Mouse (Mus musculus): Measurements from ENCODE around the gene Fgf23. TPM values are rescaled to one million over a fixed set of nuclear protein-coding genes. Genes with fewer than 3 reads are reported as not detected.

Fgf23 gene
- total RNA-seq (2021), result not detected
- long read RNA-seq, experiment 1, result 0 reads
- long read RNA-seq, experiment 2, result 0 reads

DNA sequence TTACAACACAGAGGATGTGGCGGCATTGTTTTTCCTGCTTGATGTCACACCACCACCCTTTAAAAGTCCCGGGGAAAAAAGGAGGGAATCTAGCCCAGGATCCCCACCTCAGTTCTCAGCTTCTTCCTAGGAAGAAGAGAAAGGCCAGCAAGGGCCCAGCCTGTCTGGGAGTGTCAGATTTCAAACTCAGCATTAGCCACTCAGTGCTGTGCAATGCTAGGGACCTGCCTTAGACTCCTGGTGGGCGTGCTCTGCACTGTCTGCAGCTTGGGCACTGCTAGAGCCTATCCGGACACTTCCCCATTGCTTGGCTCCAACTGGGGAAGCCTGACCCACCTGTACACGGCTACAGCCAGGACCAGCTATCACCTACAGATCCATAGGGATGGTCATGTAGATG is at the start of gene Fgf23:
TSS of gene Fgf23 (plus strand) at position 86 of the 400 bp plus-strand sequence.
- DNase-seq (ENCODE audit: low spot score in 2 of 2), result no peak

DNA sequence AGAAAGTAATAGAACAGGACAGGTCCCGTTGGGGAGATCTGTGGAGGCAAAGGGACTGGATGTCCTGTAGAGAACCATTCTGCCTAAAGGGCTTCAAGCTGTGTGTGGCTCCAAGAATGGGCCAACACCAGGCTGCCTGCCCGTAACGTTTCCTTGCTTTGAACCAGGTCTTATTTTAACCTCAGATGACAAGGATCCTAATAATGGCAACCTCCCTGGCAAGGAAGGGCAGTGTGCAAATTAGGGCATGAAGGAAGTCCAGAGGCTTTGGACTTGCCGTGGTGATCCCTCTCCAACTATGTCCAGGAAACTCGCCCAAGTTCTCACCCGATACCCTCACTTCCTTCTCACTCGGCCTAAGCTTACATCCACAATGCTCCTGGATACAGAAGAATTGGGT is 47.9 kb upstream of the Fgf23 start:
- no peak for DNase-seq (ENCODE audit: low spot score in 2 of 2)

DNA sequence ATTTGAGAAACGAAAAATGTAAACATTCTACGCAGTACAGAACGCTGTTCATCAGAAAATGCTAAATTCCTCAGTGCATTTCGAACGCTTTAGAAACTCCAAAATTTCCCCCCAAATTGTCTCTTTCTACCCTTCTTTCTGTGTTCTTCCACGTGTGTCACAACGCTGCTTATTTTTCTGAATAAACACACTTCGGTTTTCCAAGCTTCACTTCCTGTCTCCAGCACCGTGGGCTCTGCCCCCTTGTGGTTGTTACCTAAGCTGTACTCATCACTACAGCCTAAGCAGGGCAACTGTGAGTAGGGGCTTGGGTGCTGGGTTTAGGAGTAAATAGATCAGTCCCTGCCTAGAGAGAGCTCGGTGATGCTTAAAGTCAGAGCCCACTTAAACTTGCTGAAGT is 37.9 kb upstream of the Fgf23 start:
- DNase-seq (ENCODE audit: low spot score in 2 of 2), result no peak

DNA sequence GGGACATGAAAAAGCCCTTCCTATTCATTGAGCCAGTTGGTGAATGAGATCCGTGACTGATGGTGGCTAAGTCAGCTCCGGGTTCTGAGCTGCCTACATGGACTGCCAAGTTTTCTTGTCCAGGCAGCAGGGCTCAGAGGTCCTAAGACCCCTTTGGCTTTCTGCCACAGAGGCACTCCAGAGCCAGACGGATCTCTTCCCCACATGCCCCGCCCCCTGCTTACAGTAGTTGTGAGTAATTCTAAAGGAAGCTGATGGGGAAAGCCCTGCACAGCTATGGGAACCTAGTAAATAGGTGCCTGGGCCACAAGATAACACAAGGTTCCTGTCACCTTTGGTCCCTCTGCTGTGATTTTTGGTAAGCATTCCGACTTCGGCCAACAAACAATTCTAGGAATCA is 27.8 kb upstream of the Fgf23 start:
- no peak for DNase-seq (ENCODE audit: low spot score in 2 of 2)

DNA sequence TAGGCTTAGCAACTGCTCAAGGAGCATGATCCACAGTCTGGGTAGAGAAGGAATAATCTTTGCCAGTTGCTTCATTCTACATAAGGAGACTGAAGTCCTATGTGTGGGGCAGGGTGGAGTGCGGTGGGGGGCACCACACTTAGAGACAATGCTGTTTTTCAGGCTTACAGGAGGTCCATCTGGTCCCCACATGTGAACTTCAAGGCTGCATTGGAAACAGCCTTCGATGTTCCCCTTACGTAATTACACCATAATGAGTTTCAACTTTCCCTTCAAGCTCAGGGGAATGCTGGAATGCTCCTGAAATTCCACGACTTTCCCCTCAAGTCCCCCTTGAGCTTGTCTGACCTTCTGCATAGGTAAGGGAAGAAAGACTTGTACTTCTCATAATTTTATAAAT is 21.9 kb upstream of the Fgf23 start:
- DNase-seq (ENCODE audit: low spot score in 2 of 2), result no peak

DNA sequence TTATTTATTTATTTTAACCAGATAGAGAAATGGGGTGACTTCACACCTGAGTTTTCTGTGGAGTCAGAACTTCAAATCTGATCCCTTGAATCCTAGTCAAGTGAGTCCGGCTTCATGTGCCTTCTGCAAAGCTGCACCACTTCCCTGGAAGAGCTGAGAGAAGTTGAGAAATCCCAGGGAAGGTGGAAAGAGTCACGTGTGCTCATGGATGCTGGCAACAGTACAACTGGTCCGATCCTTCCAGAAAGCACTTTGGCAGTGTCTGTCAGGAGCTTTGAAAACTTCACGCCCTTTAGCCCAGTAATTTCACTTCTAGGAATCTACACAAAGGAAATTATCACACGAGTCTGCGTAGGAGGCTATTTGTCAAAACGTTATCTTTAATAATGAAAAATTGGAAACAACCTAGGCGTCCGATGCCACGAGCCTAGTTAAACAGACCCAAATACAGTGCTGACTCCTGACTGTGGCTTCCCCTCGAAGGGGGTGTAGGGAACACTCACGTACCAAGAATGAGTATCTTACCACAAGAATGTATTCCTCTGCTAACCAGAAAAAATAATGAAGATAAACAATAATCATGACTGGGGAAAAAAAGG is 15.6 kb upstream of the Fgf23 start:
- no peak for DNase-seq (ENCODE audit: low spot score in 2 of 2)

DNA sequence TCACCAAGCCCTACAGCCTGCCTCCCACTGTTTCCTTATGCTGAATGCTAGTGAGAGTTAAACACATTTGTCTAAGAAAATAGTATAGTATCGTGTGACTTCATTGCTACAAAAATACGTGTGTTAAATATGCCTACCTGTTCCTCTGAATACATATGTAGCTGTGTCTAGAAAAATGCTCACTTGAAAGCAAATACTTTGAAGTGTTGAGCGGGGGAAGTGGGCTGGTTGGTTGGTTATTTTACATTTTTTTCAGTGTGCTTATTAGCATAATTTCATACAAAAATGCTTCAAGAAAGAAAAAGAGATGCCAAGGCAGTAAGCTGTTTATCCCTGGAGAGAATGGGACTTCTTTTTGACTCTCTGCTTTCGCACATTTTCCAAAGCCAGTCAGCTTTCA is 12.7 kb upstream of the Fgf23 start:
- no peak for DNase-seq (ENCODE audit: low spot score in 2 of 2)

DNA sequence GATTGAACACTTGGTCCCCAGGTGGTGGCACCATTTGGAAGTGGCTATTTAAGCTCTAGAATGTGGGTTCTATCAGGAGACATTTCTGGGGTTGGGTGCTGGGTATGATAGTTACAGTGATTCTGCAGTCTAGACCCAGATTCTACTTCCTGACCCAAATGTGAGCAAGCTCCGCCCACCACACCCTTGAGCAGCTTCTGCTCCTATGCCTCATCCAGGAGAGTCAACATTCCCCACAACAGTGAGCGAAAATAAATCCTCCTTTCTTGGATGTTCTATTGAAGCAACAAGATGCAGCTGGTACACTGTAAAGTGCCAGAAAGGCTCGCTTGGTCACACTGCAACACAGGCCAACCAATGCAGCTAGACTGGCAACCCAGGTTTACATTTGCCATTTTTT is 8.8 kb upstream of the Fgf23 start:
- DNase-seq (ENCODE audit: low spot score in 2 of 2), result no peak

DNA sequence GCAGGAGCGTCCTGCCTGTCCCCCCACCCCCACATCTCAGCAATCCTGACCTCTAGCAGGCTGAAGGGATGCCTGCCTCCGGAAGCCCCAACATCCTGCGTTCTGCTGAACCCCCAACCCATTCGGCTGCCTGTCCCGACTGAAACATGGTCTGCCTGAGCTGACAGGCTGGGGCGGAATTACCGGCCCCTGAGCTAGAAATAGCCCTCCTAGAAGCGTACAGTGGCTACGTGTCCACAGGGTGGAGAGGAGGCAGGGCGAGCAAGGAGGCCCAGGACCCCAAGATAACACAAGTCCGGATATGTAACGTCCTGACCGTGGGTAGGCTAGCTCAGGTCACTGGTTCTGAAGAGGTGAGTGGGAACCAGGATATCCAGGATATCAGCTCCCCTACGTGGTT is 7.9 kb upstream of the Fgf23 start:
- DNase-seq (ENCODE audit: low spot score in 2 of 2), result no peak

DNA sequence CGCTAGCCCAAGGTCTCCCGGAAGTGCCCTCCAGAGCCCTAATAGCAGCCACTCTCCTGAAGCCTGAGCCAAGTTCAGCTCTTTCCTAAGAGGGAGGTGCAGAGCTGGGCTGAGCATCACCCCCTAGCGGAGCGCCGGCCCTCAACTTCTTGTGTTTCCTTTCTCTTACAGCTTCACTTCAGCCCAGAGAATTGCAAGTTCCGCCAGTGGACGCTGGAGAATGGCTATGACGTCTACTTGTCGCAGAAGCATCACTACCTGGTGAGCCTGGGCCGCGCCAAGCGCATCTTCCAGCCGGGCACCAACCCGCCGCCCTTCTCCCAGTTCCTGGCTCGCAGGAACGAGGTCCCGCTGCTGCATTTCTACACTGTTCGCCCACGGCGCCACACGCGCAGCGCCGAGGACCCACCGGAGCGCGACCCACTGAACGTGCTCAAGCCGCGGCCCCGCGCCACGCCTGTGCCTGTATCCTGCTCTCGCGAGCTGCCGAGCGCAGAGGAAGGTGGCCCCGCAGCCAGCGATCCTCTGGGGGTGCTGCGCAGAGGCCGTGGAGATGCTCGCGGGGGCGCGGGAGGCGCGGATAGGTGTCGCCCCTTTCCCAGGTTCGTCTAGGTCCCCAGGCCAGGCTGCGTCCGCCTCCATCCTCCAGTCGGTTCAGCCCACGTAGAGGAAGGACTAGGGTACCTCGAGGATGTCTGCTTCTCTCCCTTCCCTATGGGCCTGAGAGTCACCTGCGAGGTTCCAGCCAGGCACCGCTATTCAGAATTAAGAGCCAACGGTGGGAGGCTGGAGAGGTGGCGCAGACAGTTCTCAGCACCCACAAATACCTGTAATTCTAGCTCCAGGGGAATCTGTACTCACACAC is 7.4 kb downstream of the Fgf23 start:
- peak in 1 of 2 experiments; percentile 10 for DNase-seq (ENCODE audit: low spot score in 2 of 2)

DNA sequence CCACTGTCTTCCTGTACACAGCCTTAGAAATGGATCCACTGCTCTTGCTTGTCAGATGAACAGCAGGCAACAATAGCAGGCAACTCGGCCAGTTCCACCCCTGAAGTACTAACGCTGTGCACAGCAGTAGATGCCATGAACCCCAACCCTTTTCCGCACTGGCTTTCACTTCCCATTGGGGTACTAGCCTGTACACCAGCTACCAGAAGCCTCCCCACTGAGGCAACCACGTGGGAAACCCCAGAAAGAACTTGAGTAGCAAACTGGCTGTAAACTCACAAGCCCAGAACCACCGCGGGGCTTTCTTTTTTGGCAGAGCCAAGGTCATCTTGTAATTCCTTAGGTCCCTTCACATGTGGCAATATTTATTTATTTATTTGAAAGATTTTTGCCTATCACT is 9.1 kb downstream of the Fgf23 start:
- no peak for DNase-seq (ENCODE audit: low spot score in 2 of 2)

DNA sequence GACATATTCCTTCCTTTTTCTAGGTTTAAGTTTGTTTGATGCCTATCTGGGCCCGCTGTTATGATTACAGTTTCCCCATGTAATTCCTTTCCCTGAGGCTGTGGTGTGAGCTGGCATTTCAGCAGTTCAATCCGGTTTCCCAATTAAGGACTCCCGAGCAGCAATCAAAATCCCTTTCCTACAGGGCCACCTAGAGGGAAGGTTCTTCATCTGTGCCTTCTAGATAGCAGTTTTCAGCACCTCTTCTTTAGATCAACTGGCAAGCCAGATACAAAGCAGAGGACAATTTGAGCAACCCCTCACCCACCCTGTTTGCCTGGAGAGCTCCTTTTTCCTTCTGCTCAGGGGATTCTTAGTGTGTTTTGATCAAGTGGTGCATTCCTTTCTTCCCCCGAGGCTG is 14.0 kb downstream of the Fgf23 start:
- DNase-seq (ENCODE audit: low spot score in 2 of 2), result no peak

DNA sequence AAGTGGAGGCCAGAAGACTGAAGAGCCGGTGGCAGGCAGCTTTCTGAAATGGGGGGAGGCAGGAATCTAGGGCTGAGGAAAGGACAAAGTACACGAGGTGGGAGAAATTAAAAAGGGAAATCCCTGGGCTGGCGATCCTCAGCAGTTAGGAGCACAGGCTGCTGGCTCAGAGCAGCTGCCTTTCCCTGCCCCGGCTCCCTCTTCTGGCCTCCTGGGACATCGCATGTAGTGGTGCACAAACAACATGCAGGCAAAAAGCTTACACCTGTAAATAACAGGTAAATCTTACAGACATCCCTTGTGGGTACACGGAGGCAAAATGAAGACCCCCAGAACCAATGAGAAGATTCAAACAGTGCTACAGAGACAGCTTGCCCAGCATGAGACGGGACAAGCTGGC is 21.9 kb downstream of the Fgf23 start:
- DNase-seq (ENCODE audit: low spot score in 2 of 2), result no peak

DNA sequence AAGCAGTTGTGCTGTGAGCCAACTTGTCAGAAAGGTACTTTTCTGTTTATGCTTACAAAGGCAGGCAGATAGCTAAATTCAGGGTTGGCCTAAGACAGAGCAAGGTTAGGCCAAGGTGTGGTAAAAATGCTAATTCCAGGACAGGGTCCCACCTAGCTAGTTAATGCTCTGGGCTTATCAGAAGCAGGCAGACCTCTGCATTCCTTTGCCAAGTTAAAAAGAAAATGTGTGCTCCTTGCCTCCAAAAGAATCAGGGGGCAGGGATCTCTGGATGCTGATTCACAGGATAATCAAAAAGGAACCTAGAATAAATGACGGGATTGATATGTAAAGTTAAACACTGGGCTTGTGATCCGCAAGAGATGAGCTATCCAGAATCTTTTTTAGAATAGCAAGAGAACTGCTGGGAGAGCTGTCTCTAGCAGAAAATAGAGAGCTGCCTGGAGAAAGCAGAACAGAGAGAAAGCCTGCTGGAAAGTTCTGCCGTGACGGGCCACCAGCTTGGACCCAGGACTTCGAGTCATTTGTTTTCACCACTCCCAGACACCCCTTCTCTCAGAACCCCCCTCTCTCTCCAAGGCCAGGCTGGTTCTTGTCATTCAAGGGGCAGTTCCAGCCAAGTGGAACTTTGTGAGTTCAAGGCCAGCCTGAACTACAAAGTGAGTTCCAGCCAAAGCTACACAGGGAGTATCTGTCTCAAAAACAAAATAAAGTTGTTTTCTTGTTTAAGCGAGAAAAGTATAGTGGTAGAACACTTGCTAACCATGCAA is 31.0 kb downstream of the Fgf23 start:
- no peak for DNase-seq (ENCODE audit: low spot score in 2 of 2)

DNA sequence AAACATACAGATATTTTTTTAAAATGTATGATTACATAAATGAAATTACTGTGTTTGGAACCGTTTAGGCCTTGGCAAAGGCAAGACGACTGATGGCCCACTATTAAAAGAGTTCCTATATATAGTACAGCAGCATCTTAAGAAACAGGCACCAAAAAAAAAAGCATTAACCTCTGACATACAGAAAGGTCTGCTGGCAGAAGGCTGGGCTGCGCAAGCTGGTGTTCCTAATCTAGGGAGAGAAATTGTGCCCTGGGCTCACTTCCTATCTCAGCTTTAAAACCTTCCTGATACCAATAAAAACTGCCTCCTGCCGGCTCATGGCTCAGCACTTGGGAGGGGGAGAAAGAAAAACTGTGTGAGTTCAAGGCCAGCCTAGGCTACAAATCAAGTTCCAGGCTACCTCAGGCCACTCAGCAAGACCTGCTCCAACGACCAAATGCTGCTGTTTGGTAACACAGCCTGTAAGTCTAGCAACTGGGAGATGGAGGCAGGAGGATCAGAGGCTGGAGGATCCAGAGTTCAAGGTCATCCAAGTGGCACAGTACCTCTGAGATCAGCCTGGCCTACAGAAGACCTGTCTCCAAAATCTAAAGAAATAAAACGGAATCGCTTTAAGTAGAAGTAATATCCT is 31.8 kb downstream of the Fgf23 start:
- no peak for DNase-seq (ENCODE audit: low spot score in 2 of 2)

DNA sequence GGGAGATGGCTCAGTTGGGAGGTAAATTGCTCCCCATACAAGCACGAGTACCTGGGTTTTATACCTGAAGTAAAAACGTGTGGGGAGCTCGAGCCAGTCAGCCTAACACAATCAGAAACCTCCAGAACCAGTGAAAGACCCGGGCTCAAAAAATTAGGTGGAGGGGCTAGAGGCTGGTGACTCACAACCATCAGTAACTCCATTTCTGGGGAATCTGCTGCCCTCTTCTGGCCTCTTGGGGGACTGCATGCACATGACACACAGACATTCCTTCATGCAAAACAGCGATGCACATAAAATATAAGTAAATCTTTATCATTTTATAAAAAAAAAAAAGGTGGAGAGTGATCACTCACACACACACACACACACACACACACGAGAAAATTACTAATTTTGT is 32.4 kb downstream of the Fgf23 start:
- DNase-seq (ENCODE audit: low spot score in 2 of 2), result no peak

DNA sequence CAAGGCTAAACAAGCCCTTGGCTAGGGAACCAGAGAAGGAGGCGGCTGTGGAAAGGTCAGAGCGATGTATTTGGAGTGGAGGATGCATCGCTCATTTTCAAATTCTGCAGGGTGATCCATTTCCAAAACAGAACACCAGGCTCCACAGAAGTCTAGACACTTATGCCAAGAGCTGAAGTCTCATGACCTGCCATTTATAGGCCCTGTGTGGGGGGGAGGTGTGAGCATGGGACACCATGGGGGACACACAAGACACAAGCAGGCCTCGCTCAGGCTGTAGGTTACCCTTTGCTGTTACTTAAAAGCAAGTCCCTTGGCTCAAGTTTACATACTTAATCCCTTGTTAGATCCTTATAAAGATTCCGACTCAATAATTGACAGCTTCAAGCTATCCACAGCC is 33.5 kb downstream of the Fgf23 start:
- no peak for DNase-seq (ENCODE audit: low spot score in 2 of 2)

DNA sequence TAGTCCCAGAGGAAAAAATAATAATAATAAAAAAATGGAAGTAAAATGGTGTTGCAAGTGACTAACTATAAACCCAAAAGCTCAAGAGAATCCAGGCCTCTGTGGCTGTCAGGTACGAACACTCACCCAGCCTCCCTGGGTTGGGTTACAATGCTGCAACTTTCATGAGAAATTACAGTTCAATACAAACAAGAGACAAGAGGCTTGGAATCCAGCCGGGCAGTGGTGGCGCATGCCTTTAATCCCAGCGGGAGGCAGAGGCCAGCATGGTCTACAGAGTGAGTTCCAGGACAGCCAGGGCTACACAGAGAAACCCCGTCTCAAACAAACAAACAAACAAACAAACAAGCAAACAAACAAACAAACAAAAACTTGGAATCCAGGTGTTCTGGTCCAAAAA is 34.0 kb downstream of the Fgf23 start:
- DNase-seq (ENCODE audit: low spot score in 2 of 2), result no peak

DNA sequence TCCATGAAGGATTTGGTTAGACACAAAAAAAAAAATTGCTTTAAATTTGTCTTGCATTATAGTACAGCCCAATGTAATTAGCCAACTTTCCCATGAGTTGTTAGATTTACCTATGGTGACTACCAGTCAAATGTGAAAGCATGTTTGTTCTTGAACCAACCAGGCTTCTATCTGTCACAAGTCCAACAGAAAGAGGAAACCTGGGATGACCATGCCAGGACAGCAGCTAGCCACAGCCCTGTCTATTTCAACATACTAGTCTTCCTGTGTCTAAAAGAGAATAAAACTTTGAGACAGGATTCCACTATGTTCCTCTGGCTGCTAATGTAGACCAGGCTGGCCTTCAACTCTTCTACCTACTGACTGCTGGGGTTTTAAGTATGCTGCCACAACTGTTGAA is 34.7 kb downstream of the Fgf23 start:
- DNase-seq (ENCODE audit: low spot score in 2 of 2), result no peak

DNA sequence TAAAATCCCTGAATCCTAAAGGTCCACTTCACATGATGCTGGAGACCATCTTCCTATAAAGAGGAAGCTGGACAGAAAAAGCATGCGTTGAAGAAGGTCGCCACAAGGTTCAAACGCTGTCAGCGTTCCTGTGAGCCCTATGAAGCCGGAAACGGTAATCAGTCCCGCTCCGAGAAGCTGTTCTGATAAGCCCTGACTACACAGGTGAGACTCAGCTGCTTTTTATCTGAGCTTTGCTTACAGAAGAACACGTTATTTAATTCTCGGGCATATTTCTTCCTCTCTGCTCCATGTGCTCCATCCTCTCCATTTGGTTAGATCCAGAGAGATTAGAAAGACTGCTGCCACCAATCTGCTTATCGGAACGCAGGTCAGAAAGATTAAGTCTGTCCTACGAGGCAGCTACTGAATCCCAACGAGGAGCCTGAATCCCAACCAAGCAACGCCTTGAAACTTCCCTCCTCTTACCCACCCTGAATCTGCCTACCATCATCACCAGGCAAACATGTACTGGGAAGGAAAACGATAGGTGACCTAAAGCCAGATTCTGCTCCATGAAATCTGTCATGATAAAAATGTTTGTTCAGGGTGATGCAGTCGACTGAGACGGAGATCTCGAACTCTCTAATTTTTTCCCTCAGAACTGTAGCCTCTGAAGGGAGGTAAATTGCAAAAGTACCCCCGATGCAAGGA is 35.8 kb downstream of the Fgf23 start:
- DNase-seq (ENCODE audit: low spot score in 2 of 2), result no peak

DNA sequence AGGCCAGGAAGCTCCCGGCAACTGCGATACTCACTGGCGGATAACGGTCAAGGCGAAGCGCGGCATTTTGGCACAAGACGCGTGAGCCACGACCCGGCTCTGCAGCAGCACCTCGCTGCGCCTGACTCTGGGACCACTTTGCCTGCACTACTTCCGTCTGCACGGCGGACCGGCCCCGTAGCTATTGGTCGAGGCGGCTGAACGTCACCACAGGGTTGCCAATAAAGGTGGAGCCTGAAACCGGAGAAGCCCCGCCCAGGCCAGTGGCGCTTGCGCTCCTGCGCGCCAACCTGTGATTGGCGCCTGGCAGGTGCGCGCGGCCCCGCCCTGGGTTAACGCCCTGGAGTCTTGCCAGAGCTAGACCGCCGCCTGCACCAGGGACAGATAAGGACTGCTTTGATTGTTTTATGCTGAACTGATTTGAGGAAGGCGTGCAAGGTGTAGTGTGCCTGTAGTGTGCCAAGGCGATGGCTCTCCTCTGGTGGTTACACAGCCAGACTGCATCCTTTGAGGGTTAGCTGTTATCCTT is 36.8 kb downstream of the Fgf23 start, which contains the start of gene Tigar:
TSS of gene Tigar (minus strand) at position 156 of the 529 bp plus-strand sequence.
- DNase-seq (ENCODE audit: low spot score in 2 of 2), result peak; percentile 73 to 86
